Mouse (Mus musculus) embryonic fibroblast, embryonic 13.5 days (primary cell): ENCODE measurements around the gene 0610010K14Rik.
A peak's percentile ranks its signal among the peaks of the same experiment; 100 is the strongest.

Experiments used
- CTCF ChIP-seq: IDR thresholded peaks from 2 replicates; pipeline ENCODE4 v1.5.1; 2011; ENCODE audit warnings: mild to moderate bottlenecking, control low read depth, low read length, moderate library complexity, borderline replicate concordance; ENCODE audit not compliant: insufficient read depth
- POLR2A ChIP-seq: IDR thresholded peaks from 2 replicates; pipeline ENCODE4 v1.6.1; 2011; ENCODE audit warnings: low read depth, mild to moderate bottlenecking, control low read depth, low read length, moderate library complexity

DNA sequence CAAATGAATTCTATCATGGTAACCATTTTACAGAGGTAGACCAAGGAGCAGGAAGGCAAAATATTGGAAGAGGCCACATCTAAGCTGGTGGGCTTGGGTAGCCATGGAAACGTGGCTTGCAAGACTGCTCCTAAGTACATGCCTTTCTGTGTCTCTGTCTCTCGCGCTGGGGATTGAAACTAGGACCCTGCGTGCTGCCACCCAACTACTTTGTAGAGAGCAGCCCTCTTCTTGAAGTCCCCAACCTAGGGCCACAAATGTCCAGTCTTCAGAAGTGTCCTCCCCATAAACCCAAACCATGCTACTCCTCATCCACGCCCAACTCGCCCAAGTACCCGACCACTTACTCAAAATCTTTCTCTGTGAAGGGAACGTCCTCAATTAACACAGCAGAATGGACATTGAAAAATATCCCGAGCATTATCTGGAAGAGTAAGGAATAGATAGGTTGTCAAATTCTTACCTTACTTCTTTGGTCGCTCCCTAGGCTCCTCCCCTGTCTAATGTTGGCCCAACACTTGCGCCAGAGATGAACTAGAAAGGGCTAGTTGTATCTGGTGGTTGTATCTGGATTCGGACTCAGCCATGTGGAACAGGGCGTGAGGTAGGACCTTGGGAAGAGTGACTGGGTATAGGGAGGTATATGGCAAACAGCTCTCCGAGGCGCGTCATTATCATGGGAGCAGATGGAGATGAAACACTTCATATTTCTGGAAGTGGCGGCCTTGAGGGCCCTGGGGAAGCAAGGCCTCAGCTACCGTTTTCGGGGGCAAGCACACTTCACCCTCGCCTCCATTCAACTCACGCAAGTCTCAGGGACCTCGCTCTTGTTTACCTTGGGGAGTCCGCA is 1.1 kb upstream of the 0610010K14Rik start:
- no peak for TF ChIP-seq CTCF
- TF ChIP-seq POLR2A, result 0 out of 2 replicates have a peak, but pooled peaks have one; percentile 36
